Mouse (Mus musculus) CH12.LX (cell line): ENCODE measurements around the gene Zfp82.
"Not testable (repeated sequence)": the region's sequence is repeated elsewhere in the genome, so short reads cannot be mapped to it uniquely, and the experiment has no call there.

Source experiments
- CTCF ChIP-seq, 2 experiments: IDR thresholded peaks in 1 of 2; conservative IDR thresholded peaks in 1 of 2; 2 replicates each; pipeline ENCODE4 v1.5.1; 2011 to 2012; ENCODE audit warnings: low read depth in 2 of 2, low read length in 2 of 2, improper control_type of control experiment in 1 of 2, inconsistent platforms in 1 of 2, mild to moderate bottlenecking in 1 of 2, moderate library complexity in 1 of 2
- EP300 ChIP-seq: IDR thresholded peaks from 2 replicates; pipeline ENCODE4 v1.6.1; 2011; ENCODE audit warnings: low read length, improper control_type of control experiment
- JUND ChIP-seq: conservative IDR thresholded peaks from 2 replicates; pipeline ENCODE4 v1.6.1; 2011; ENCODE audit warnings: low read depth, low read length, improper control_type of control experiment
- MAFK ChIP-seq: IDR thresholded peaks from 2 replicates; pipeline ENCODE4 v1.6.1; 2011; ENCODE audit warnings: low read length, improper control_type of control experiment; ENCODE audit not compliant: insufficient replicate concordance
- MAX ChIP-seq: IDR thresholded peaks from 2 replicates; pipeline ENCODE4 v1.6.1; 2011; ENCODE audit warnings: low read length, improper control_type of control experiment
- MEF2A ChIP-seq: IDR thresholded peaks from 2 replicates; pipeline ENCODE4 v1.6.1; 2014; ENCODE audit warnings: low read depth, mild to moderate bottlenecking, inconsistent platforms, low read length, improper control_type of control experiment, borderline replicate concordance
- MYC ChIP-seq: IDR thresholded peaks from 2 replicates; pipeline ENCODE4 v1.6.1; 2011; ENCODE audit warnings: low read depth, mild to moderate bottlenecking, improper control_type of control experiment, low read length
- POLR2A ChIP-seq: IDR thresholded peaks from 2 replicates; pipeline ENCODE4 v1.6.1; 2011; ENCODE audit warnings: low read depth, mild to moderate bottlenecking, improper control_type of control experiment, low read length
- POLR2AphosphoS2 ChIP-seq: IDR thresholded peaks from 2 replicates; pipeline ENCODE4 v1.6.1; 2011; ENCODE audit warnings: low read depth, low read length, improper control_type of control experiment
- RCOR1 ChIP-seq: conservative IDR thresholded peaks from 2 replicates; pipeline ENCODE4 v1.6.1; 2012; ENCODE audit warnings: low read depth, mild to moderate bottlenecking, inconsistent platforms, low read length, improper control_type of control experiment
- SMC3 ChIP-seq: IDR thresholded peaks from 2 replicates; pipeline ENCODE4 v1.6.1; 2011; ENCODE audit warnings: low read depth, low read length, improper control_type of control experiment
- TBP ChIP-seq: conservative IDR thresholded peaks from 2 replicates; pipeline ENCODE4 v1.6.1; 2011; ENCODE audit warnings: low read depth, low read length, improper control_type of control experiment
- USF2 ChIP-seq: conservative IDR thresholded peaks from 2 replicates; pipeline ENCODE4 v1.6.1; 2011; ENCODE audit warnings: low read depth, low read length, improper control_type of control experiment
- ZMIZ1 ChIP-seq: IDR thresholded peaks from 2 replicates; pipeline ENCODE4 v1.6.1; 2012; ENCODE audit warnings: low read depth, mild to moderate bottlenecking, inconsistent platforms, low read length, improper control_type of control experiment

DNA sequence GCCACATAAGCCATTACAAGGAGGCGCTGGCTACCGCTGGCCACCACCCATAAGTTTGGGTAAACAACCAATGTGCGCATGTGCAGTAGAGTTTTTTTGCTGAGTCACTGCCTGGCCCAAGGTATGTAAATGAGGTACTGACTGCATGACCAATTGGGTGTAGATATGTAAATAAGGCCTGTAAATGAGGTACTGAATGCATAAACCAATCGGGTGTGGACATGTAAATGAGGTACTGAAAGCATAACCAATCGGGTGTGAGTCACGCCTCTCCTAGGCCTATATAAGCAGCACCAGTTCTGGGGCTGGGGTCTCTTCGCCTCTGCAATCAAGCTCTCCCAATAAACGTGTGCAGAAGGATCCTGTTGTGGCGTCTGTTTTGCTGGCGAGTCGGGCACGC, 45.2 kb upstream of the Zfp82 start:
- not testable (repeated sequence) for TF ChIP-seq EP300; TBP; MAX; SMC3; CTCF (conservative IDR thresholded peaks at IDR 0.05 in 1 of 2, IDR thresholded peaks at IDR 0.05 in 1 of 2; ENCODE audit: low read depth in 2 of 2, low read length in 2 of 2); POLR2A; RCOR1; MEF2A; MYC; ZMIZ1; MAFK; JUND; POLR2AphosphoS2; USF2
